Mouse (Mus musculus): ENCODE data around the gene Rnaseh1. TPM values are rescaled to one million over a fixed set of nuclear protein-coding genes. Genes with fewer than 3 reads are reported as not detected.

Gene Rnaseh1
- polyA plus RNA-seq (2016; fragmentation: Nextera tagmentation; extraction: Ambion mirVana), result 32.7 and 33.7 TPM in 2 replicates

GRCm38 (mm10) chr12:28649141-28650110 lies at the start of gene Rnaseh1:
Rnaseh1 (plus strand) TSS chr12:28649602.
- H3K27me3 ChIP-seq, result no peaks in the 10 kb centered on the region; the same call in 1 of the 2 replicates
- H3K4me1 ChIP-seq (replicated peaks), result peaks cover 9% of the 10 kb centered on the region
- peak within 1 kb of the TSS; percentile 72 for H3K9ac ChIP-seq (replicated peaks)
- H3K4me3 ChIP-seq (replicated peaks), result peak within 1 kb of the TSS; percentile 80
- peak within 1 kb of the TSS; percentile 53; the same call in 1 of the 2 replicates for H3K27ac ChIP-seq
- peak within 1 kb of the TSS; percentile 93 for H3K4me2 ChIP-seq
- no peaks in the 10 kb centered on the region for H3K9me3 ChIP-seq
- H3K36me3 ChIP-seq, result peaks cover 12% of the 10 kb centered on the region
- peak; percentile 90 for ATAC-seq (ENCODE audit: insufficient number of reproducible peaks, insufficient read depth, low FRiP score, low TSS enrichment, low read depth)
- 2% methylated on average over 52 of the region's 52 CpGs for WGBS

- Histone ChIP-seq H3K4me3 (replicated peaks) (no peak overlapping the region), H3K9ac (replicated peaks) (peak overlapping the region; percentile 35; the same call in 1 of the 2 replicates), H3K4me1 (replicated peaks) (0 out of 2 replicates have a peak, but pooled peaks cover 3% of the 10 kb centered on the region), H3K27me3 (peaks cover 3% of the 10 kb centered on the region; the same call in 1 of the 2 replicates), H3K27ac (no peak overlapping the region), H3K36me3 (no peaks in the 10 kb centered on the region), H3K9me3 (no peaks in the 10 kb centered on the region), H3K4me2 (no peak overlapping the region)
- ATAC-seq (ENCODE audit: insufficient number of reproducible peaks, insufficient read depth, low FRiP score, low TSS enrichment, low read depth), result no peak
- WGBS, result 21% methylated on average over 4 of the region's 4 CpGs
Observed at GRCm38 (mm10) chr12:28602259-28602658, 47.1 kb upstream of the Rnaseh1 start.

- no peak for ATAC-seq (ENCODE audit: insufficient number of reproducible peaks, insufficient read depth, low FRiP score, low TSS enrichment, low read depth)
- Histone ChIP-seq H3K4me1 (replicated peaks) (peaks cover 13% of the 10 kb centered on the region), H3K4me3 (replicated peaks) (no peak overlapping the region), H3K36me3 (no peaks in the 10 kb centered on the region), H3K9ac (replicated peaks) (no peak overlapping the region), H3K27ac (no peak overlapping the region), H3K27me3 (peaks cover 3% of the 10 kb centered on the region; the same call in 1 of the 2 replicates), H3K4me2 (no peak overlapping the region), H3K9me3 (no peaks in the 10 kb centered on the region)
- WGBS, result 63% methylated on average over 1 of the region's 1 CpGs
Observed at GRCm38 (mm10) chr12:28603494-28603893, 45.9 kb upstream of the Rnaseh1 start.

- Histone ChIP-seq H3K9me3 (no peaks in the 10 kb centered on the region), H3K4me2 (no peak overlapping the region), H3K36me3 (no peaks in the 10 kb centered on the region), H3K4me3 (replicated peaks) (no peak overlapping the region), H3K27ac (no peak overlapping the region), H3K4me1 (replicated peaks) (peaks cover 10% of the 10 kb centered on the region), H3K9ac (replicated peaks) (no peak overlapping the region), H3K27me3 (no peaks in the 10 kb centered on the region)
- WGBS, result 61% methylated on average over 17 of the region's 17 CpGs
- no peak for ATAC-seq (ENCODE audit: insufficient number of reproducible peaks, insufficient read depth, low FRiP score, low TSS enrichment, low read depth)
Observed at GRCm38 (mm10) chr12:28607546-28608305, 41.7 kb upstream of the Rnaseh1 start.

GRCm38 (mm10) chr12:28612391-28612790 lies 37.0 kb upstream of the Rnaseh1 start:
- 62% methylated on average over 6 of the region's 6 CpGs for WGBS
- no peaks in the 10 kb centered on the region for H3K9me3 ChIP-seq
- no peak for ATAC-seq (ENCODE audit: insufficient number of reproducible peaks, insufficient read depth, low FRiP score, low TSS enrichment, low read depth)

GRCm38 (mm10) chr12:28614401-28614800 lies 35.0 kb upstream of the Rnaseh1 start:
- H3K27ac ChIP-seq, result no peak overlapping the region
- ATAC-seq (ENCODE audit: insufficient number of reproducible peaks, insufficient read depth, low FRiP score, low TSS enrichment, low read depth), result no peak
- no peak overlapping the region for H3K4me3 ChIP-seq (replicated peaks)
- no peaks in the 10 kb centered on the region for H3K4me1 ChIP-seq (replicated peaks)
- no peaks in the 10 kb centered on the region for H3K27me3 ChIP-seq
- H3K9ac ChIP-seq (replicated peaks), result no peak overlapping the region
- H3K4me2 ChIP-seq, result no peak overlapping the region
- no peaks in the 10 kb centered on the region for H3K36me3 ChIP-seq
- no peaks in the 10 kb centered on the region for H3K9me3 ChIP-seq
- WGBS, result 75% methylated on average over 7 of the region's 7 CpGs

More at GRCm38 (mm10) chr12:28612391-28612790, 37.0 kb upstream of the Rnaseh1 start:
- H3K4me3 ChIP-seq (replicated peaks), result no peak overlapping the region
- H3K4me2 ChIP-seq, result no peak overlapping the region
- H3K27me3 ChIP-seq, result no peaks in the 10 kb centered on the region
- H3K36me3 ChIP-seq, result no peaks in the 10 kb centered on the region
- H3K27ac ChIP-seq, result no peak overlapping the region
- H3K4me1 ChIP-seq (replicated peaks), result peaks cover 9% of the 10 kb centered on the region
- no peak overlapping the region for H3K9ac ChIP-seq (replicated peaks)

- WGBS, result 45% methylated on average over 4 of the region's 4 CpGs
- H3K4me2 ChIP-seq, result no peak overlapping the region
- no peak overlapping the region for H3K27ac ChIP-seq
- H3K36me3 ChIP-seq, result no peaks in the 10 kb centered on the region
- no peak overlapping the region for H3K9ac ChIP-seq (replicated peaks)
- no peaks in the 10 kb centered on the region for H3K27me3 ChIP-seq
- H3K4me1 ChIP-seq (replicated peaks), result no peaks in the 10 kb centered on the region
- H3K9me3 ChIP-seq, result no peaks in the 10 kb centered on the region
- H3K4me3 ChIP-seq (replicated peaks), result no peak overlapping the region
- no peak for ATAC-seq (ENCODE audit: insufficient number of reproducible peaks, insufficient read depth, low FRiP score, low TSS enrichment, low read depth)
Observed at GRCm38 (mm10) chr12:28617297-28617696, 32.1 kb upstream of the Rnaseh1 start.

- Histone ChIP-seq H3K4me2 (no peak overlapping the region), H3K4me1 (replicated peaks) (no peaks in the 10 kb centered on the region), H3K36me3 (no peaks in the 10 kb centered on the region), H3K27ac (no peak overlapping the region), H3K4me3 (replicated peaks) (no peak overlapping the region), H3K9ac (replicated peaks) (no peak overlapping the region), H3K27me3 (no peaks in the 10 kb centered on the region), H3K9me3 (no peaks in the 10 kb centered on the region)
- ATAC-seq (ENCODE audit: insufficient number of reproducible peaks, insufficient read depth, low FRiP score, low TSS enrichment, low read depth), result no peak
- 32% methylated on average over 7 of the region's 7 CpGs for WGBS
Observed at GRCm38 (mm10) chr12:28621451-28622166, 27.8 kb upstream of the Rnaseh1 start.

GRCm38 (mm10) chr12:28622167-28622532 lies 27.3 kb upstream of the Rnaseh1 start:
- H3K9ac ChIP-seq (replicated peaks), result no peak overlapping the region
- no peaks in the 10 kb centered on the region for H3K4me1 ChIP-seq (replicated peaks)
- H3K4me2 ChIP-seq, result no peak overlapping the region
- no peak overlapping the region for H3K27ac ChIP-seq
- WGBS, result 48% methylated on average over 5 of the region's 5 CpGs
- no peaks in the 10 kb centered on the region for H3K27me3 ChIP-seq
- H3K9me3 ChIP-seq, result no peaks in the 10 kb centered on the region
- H3K36me3 ChIP-seq, result no peaks in the 10 kb centered on the region
- H3K4me3 ChIP-seq (replicated peaks), result no peak overlapping the region
- ATAC-seq (ENCODE audit: insufficient number of reproducible peaks, insufficient read depth, low FRiP score, low TSS enrichment, low read depth), result no peak

- WGBS, result 73% methylated on average over 1 of the region's 1 CpGs
- Histone ChIP-seq H3K36me3 (no peaks in the 10 kb centered on the region), H3K27me3 (no peaks in the 10 kb centered on the region), H3K4me2 (no peak overlapping the region), H3K4me1 (replicated peaks) (no peaks in the 10 kb centered on the region), H3K4me3 (replicated peaks) (no peak overlapping the region), H3K9me3 (no peaks in the 10 kb centered on the region), H3K27ac (no peak overlapping the region), H3K9ac (replicated peaks) (no peak overlapping the region)
- no peak for ATAC-seq (ENCODE audit: insufficient number of reproducible peaks, insufficient read depth, low FRiP score, low TSS enrichment, low read depth)
Observed at GRCm38 (mm10) chr12:28622641-28623040, 26.8 kb upstream of the Rnaseh1 start.

Measured in limb, embryonic 12.5 days (tissue).